ENCODE assay signal across 12 mouse cellular contexts in genomic region chr9:36876787-36877186, GRCm38 (mm10). TPM values are rescaled to one million over a fixed set of nuclear protein-coding genes. Genes with fewer than 3 reads are reported as not detected.
"Had no signal": no experiment of that assay in that cellular context is flagged by ENCODE, and none has a peak within 500 bp of the region (broad histone marks: within the 10 kb centered on the region; RNA-seq: fewer than 3 reads in every experiment).

No protein-coding gene starts in this region.

- H3K27ac ChIP-seq: limb, embryonic 12.5 days; liver, embryonic 13.5 days; lung, embryonic 15.5 days; midbrain, embryonic 13.5 days; stomach, embryonic 15.5 days had no signal

- ATAC-seq: liver, postnatal 0 days; midbrain, embryonic 13.5 days had no signal

- H3K9ac ChIP-seq: limb, embryonic 12.5 days; liver, embryonic 13.5 days; liver, postnatal 0 days; lung, embryonic 15.5 days; midbrain, embryonic 13.5 days; stomach, embryonic 15.5 days had no signal

- DNase-seq: kidney, postnatal 10 days; kidney, postnatal 4 days; liver; liver, embryonic 13.5 days; liver, postnatal 0 days; right cerebral cortex, postnatal 14 days; thymus, postnatal 36 days had no signal

- H3K9me3 ChIP-seq: limb, embryonic 12.5 days; liver, embryonic 13.5 days; lung, embryonic 15.5 days; midbrain, embryonic 13.5 days; stomach, embryonic 15.5 days had no signal

- H3K4me1 ChIP-seq: limb, embryonic 12.5 days; liver, embryonic 13.5 days; lung, embryonic 15.5 days; stomach, embryonic 15.5 days had no signal

- H3K36me3 ChIP-seq: limb, embryonic 12.5 days; liver, embryonic 13.5 days; lung, embryonic 15.5 days; stomach, embryonic 15.5 days had no signal

- H3K4me2 ChIP-seq: limb, embryonic 12.5 days; liver, embryonic 13.5 days; lung, embryonic 15.5 days; midbrain, embryonic 13.5 days; stomach, embryonic 15.5 days had no signal

- H3K4me3 ChIP-seq: limb, embryonic 12.5 days; liver, embryonic 13.5 days; lung, embryonic 15.5 days; midbrain, embryonic 13.5 days; stomach, embryonic 15.5 days had no signal

- H3K27me3 ChIP-seq: liver, embryonic 13.5 days; lung, embryonic 15.5 days; midbrain, embryonic 13.5 days; stomach, embryonic 15.5 days had no signal

RNA-seq across cellular contexts. Expression of gene Fez1, which starts 55.1 kb away (rescaled TPM):
- total RNA-seq: megakaryocyte-erythroid progenitor cell, adult 5-6 weeks had no signal
